Mouse (Mus musculus) thymus, adult 2 months (tissue): ENCODE results near the gene Dmxl2. TPM values are rescaled to one million over a fixed set of nuclear protein-coding genes. Genes with fewer than 3 reads are reported as not detected.

ENCODE experiments used
- DNase-seq: peaks from one replicate; pipeline ENCODE4 v3.0.0; 2021
- H3K27ac ChIP-seq: fragments of 200-500 bp; 2 replicates; pipeline ENCODE4 v1.5.1; 2012; ENCODE audit warnings: low read length, control low read depth; ENCODE audit not compliant: control insufficient read depth, insufficient read depth
- H3K27me3 ChIP-seq: fragments of 200-500 bp; 2 replicates; pipeline ENCODE4 v1.6.1; 2012; ENCODE audit warnings: mild to moderate bottlenecking, low read length, moderate library complexity, mixed read lengths; ENCODE audit not compliant: control insufficient read depth, insufficient read depth
- H3K36me3 ChIP-seq: fragments of 200-500 bp; 2 replicates; pipeline ENCODE4 v1.6.1; 2012; ENCODE audit warnings: mild to moderate bottlenecking, low read length, moderate library complexity; ENCODE audit not compliant: control insufficient read depth, insufficient read depth
- H3K4me1 ChIP-seq: fragments of 200-500 bp; replicated peaks from 2 replicates; pipeline ENCODE4 v1.6.1; 2012; ENCODE audit warnings: low read length; ENCODE audit not compliant: control insufficient read depth, insufficient read depth
- H3K4me3 ChIP-seq: fragments of 200-500 bp; 2 replicates; pipeline ENCODE4 v1.5.1; 2012; ENCODE audit warnings: mild to moderate bottlenecking, low read length, control low read depth, moderate library complexity; ENCODE audit not compliant: control insufficient read depth, insufficient read depth
- CTCF ChIP-seq: fragments of 200-500 bp; IDR thresholded peaks from 2 replicates; pipeline ENCODE4 v1.5.1; 2012; ENCODE audit warnings: mild to moderate bottlenecking, control low read depth, low read length, moderate library complexity, borderline replicate concordance; ENCODE audit not compliant: control insufficient read depth, poor library complexity, insufficient read depth; ENCODE audit errors: extremely low read depth
- POLR2A ChIP-seq: fragments of 200-500 bp; IDR thresholded peaks from 2 replicates; pipeline ENCODE4 v1.6.1; 2012; ENCODE audit warnings: mild to moderate bottlenecking, low read length, control low read depth, moderate library complexity; ENCODE audit not compliant: control insufficient read depth, poor library complexity, insufficient read depth; ENCODE audit errors: extremely low read depth
- WGBS: fragments of 180-500 bp; shearing (Covaris S2); methylation state at CpG from one replicate; pipeline ENCODE4 v1.1.7; 2018; 5-methylcytosine and 5-hydroxymethylcytosine counted together
- polyA plus RNA-seq: library from polyadenylated mRNA; depleted of rRNA; stranded (reverse); fragments of >200 nt; gene quantifications from 2 replicates; pipeline ENCODE4 v1.2.3, GENCODE M21; 2012

Dmxl2 gene
- polyA plus RNA-seq, 1 experiment: 1.0 TPM

DNA sequence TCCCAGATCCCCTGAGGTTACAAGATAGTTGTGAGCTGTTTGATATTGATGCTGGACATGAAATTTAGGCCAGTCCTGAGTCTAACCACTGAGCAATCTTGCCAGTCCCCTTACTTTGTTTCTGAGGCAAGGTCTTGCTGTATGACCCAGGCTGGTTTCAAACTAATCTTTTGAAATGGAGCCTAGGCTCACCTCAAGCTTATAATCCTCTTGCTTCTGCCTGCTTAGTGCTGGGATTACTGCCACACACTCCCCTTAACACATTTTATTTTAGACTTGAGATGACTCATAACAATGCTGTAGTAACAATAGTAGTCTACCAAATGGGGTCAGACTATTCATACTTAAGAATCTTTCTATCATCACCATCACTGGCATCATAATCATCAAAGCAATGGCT lies 30.0 kb upstream of the Dmxl2 start:
- Histone ChIP-seq H3K27ac (no peak overlapping the region), H3K36me3 (no peaks in the 10 kb centered on the region), H3K4me1 (no peaks in the 10 kb centered on the region), H3K27me3 (no peaks in the 10 kb centered on the region), H3K4me3 (no peak overlapping the region)
- no peak for DNase-seq
- no peak for TF ChIP-seq POLR2A
- no peak for TF ChIP-seq CTCF

DNA sequence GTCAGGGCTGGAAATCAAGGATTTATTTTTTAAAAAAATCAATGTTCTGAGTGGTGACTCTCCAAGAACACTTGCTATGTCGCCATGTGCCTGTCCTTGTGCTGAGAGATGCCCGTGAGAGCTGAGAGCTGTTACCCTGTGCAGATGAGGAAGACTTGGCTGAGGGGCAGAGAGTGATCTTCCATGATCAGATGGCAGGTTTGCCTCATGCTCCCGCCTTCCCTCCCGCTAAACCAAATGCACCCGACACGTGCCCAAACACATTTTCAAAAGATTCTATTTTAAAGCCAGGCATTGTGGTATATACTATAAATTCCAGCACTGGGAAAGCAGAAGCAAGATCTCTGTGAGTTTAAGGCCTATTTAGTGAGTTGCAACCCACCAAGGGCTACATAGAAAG lies 29.4 kb upstream of the Dmxl2 start:
- no peaks in the 10 kb centered on the region for H3K4me1 ChIP-seq
- no peaks in the 10 kb centered on the region for H3K27me3 ChIP-seq
- WGBS: 86% methylated on average over 6 of the region's 6 CpGs
- TF ChIP-seq CTCF (no peak), POLR2A (no peak)
- no peak overlapping the region for H3K4me3 ChIP-seq
- H3K27ac ChIP-seq: no peak overlapping the region
- no peaks in the 10 kb centered on the region for H3K36me3 ChIP-seq
- no peak for DNase-seq

DNA sequence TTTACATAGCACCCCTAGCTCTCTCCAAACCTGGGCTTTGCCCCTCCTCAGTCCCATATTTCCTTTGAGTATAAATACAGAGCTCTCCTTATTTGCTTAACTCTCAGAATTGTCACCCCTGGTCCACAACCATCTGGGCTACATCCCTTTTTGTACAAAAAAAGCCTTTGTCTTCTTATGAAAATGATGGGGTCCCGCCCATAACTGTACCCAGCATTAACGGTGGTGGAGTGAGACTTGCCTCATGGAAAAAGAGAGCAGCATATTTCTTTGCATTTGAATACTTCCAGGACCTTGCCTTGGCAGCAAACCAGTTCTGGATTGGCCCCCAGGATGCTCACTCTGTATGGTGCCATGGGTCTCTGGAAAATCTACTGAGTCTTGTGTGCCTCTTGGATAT lies 28.5 kb upstream of the Dmxl2 start:
- Histone ChIP-seq H3K27ac (no peak overlapping the region), H3K36me3 (no peaks in the 10 kb centered on the region), H3K4me1 (no peaks in the 10 kb centered on the region), H3K27me3 (no peaks in the 10 kb centered on the region), H3K4me3 (no peak overlapping the region)
- no peak for DNase-seq
- WGBS: 90% methylated on average over 2 of the region's 2 CpGs
- no peak for TF ChIP-seq POLR2A
- no peak for TF ChIP-seq CTCF

DNA sequence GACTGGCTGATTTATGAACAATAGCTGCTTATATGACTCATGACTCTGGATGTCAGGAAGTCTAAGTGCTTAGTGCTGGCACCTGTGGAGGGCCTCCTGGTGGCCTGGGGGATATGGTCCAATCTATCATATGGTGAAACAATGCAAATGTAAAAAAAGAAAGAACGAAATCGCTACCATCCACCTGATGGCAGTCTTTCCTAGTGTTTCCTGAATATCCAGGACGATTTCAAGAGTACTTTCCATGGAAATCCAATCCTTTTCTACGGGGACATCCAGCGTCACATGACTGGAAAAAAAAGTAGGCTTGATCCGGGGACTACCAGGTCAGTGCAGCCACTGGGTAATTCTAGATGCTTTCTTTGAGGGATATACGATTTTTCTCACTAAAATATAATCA lies 26.3 kb upstream of the Dmxl2 start:
- Histone ChIP-seq H3K4me3 (no peak overlapping the region), H3K27ac (no peak overlapping the region), H3K27me3 (no peaks in the 10 kb centered on the region), H3K4me1 (no peaks in the 10 kb centered on the region), H3K36me3 (no peaks in the 10 kb centered on the region)
- no peak for DNase-seq
- WGBS: 82% methylated on average over 7 of the region's 7 CpGs
- TF ChIP-seq POLR2A (no peak), CTCF (no peak)

DNA sequence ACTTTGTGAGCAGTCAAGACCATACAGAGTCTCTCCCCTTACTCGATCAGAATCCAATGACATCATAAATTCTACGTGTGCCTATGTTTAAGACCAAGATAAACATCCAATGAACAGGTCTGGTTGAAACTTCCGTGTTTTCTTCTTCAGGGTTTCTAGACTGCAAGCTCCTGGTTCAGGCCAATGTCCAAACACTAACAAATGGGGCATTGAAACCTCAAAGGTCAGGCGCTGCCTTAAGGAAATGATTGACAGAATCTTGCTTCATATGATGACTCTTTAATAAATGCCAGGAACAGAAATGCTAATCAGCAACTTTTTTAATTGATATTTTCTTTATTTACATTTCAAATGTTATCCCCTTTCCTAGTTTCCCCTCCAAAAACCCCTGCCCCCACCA lies 18.9 kb upstream of the Dmxl2 start:
- Histone ChIP-seq H3K4me3 (no peak overlapping the region), H3K27me3 (no peaks in the 10 kb centered on the region), H3K4me1 (no peaks in the 10 kb centered on the region), H3K36me3 (no peaks in the 10 kb centered on the region), H3K27ac (no peak overlapping the region)
- TF ChIP-seq POLR2A: no peak
- TF ChIP-seq CTCF: no peak
- WGBS: 84% methylated on average over 4 of the region's 4 CpGs
- DNase-seq: no peak

DNA sequence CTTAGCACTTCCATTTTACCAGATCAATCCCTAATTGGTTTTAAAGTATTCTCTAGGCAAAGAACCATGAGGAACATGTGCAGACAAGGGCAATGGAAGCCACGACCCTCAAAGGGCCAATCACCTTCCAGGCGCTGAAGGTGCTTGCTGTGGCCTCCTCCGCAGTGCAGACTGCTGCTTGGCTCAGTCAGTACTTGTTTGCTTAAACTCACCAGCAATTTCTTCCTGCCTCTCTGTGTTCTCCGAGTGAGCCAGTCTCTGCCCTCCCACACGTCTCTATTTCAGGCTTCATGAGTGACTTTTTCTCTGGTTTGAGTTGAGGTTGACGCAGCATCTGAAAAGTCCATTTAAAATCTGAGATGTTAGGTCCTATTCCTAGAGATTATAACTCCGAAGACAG lies 17.5 kb upstream of the Dmxl2 start:
- Histone ChIP-seq H3K4me1 (no peaks in the 10 kb centered on the region), H3K27ac (no peak overlapping the region), H3K27me3 (no peaks in the 10 kb centered on the region), H3K4me3 (no peak overlapping the region), H3K36me3 (no peaks in the 10 kb centered on the region)
- WGBS: 72% methylated on average over 7 of the region's 7 CpGs
- TF ChIP-seq CTCF (no peak), POLR2A (no peak)
- no peak for DNase-seq

DNA sequence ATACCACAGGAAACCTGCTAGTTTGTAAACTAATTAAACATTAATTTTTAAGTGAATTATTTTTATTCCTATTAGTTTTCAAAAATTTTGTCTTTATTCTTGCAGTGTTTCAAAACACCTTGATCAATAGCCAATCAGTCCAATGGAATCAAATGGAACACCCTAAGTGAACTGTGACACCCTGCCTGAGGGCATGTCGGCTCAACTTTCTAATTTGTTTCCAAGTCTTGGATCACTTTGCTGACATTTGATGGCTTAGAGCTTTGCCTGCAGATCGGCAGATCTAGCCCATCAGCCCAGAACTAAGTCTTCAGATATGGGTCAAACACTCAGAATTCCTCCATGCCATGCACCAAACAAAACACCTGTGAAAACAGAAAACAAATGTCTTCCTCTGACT lies 14.6 kb upstream of the Dmxl2 start:
- Histone ChIP-seq H3K27me3 (no peaks in the 10 kb centered on the region), H3K36me3 (no peaks in the 10 kb centered on the region), H3K4me3 (no peak overlapping the region), H3K27ac (no peak overlapping the region), H3K4me1 (no peaks in the 10 kb centered on the region)
- no peak for TF ChIP-seq CTCF
- no peak for TF ChIP-seq POLR2A
- no peak for DNase-seq
- 93% methylated on average over 2 of the region's 2 CpGs for WGBS
